Mouse (Mus musculus): Measurements from ENCODE around the gene Tapbp.
"Not testable (repeated sequence)": the region's sequence is repeated elsewhere in the genome, so short reads cannot be mapped to it uniquely, and the experiment has no call there.

Tapbp gene

GRCm38 (mm10) chr17:33915671-33916250 is at the start of gene Tapbp, which contains the start of gene Zbtb22:
Tapbp (plus strand) TSS chr17:33915899.
Zbtb22 (plus strand) TSS chr17:33915904.
- DNase-seq = peak; percentile 96

- DNase-seq = not testable (repeated sequence)
Observed at GRCm38 (mm10) chr17:33873537-33873936, 42.2 kb upstream of the Tapbp start, which contains the start of gene Gm7029. Gm7029 (plus strand) TSS chr17:33873837.

- no peak for DNase-seq
Observed at GRCm38 (mm10) chr17:33874411-33874810, 41.3 kb upstream of the Tapbp start.

- not testable (repeated sequence) for DNase-seq
Observed at GRCm38 (mm10) chr17:33875797-33876196, 39.9 kb upstream of the Tapbp start.

- DNase-seq = not testable (repeated sequence)
Observed at GRCm38 (mm10) chr17:33884320-33884719, 31.4 kb upstream of the Tapbp start.

GRCm38 (mm10) chr17:33887802-33888201 is 27.9 kb upstream of the Tapbp start:
- not testable (repeated sequence) for DNase-seq

GRCm38 (mm10) chr17:33888230-33888629 is 27.5 kb upstream of the Tapbp start:
- not testable (repeated sequence) for DNase-seq

- not testable (repeated sequence) for DNase-seq
Observed at GRCm38 (mm10) chr17:33889941-33890532, 25.7 kb upstream of the Tapbp start.

GRCm38 (mm10) chr17:33890533-33891059 is 25.1 kb upstream of the Tapbp start, which contains the start of gene Kifc1:
Kifc1 (minus strand) TSS chr17:33890661.
- DNase-seq = peak; percentile 100

- no peak for DNase-seq
Observed at GRCm38 (mm10) chr17:33891357-33891756, 24.3 kb upstream of the Tapbp start.

- DNase-seq = not testable (repeated sequence)
Observed at GRCm38 (mm10) chr17:33891892-33892291, 23.8 kb upstream of the Tapbp start.

GRCm38 (mm10) chr17:33892429-33892828 is 23.3 kb upstream of the Tapbp start:
- DNase-seq = no peak

- not testable (repeated sequence) for DNase-seq
Observed at GRCm38 (mm10) chr17:33893011-33893410, 22.7 kb upstream of the Tapbp start.

GRCm38 (mm10) chr17:33897114-33897794 is 18.4 kb upstream of the Tapbp start:
- no peak for DNase-seq

GRCm38 (mm10) chr17:33898193-33898592 is 17.5 kb upstream of the Tapbp start:
- DNase-seq = not testable (repeated sequence)

GRCm38 (mm10) chr17:33899642-33900041 is 16.1 kb upstream of the Tapbp start:
- no peak for DNase-seq

GRCm38 (mm10) chr17:33900281-33900988 is 15.3 kb upstream of the Tapbp start:
- DNase-seq = no peak

GRCm38 (mm10) chr17:33900989-33901314 is 14.7 kb upstream of the Tapbp start:
- no peak for DNase-seq

GRCm38 (mm10) chr17:33901653-33902052 is 14.0 kb upstream of the Tapbp start:
- no peak for DNase-seq

GRCm38 (mm10) chr17:33902079-33902478 is 13.6 kb upstream of the Tapbp start:
- DNase-seq = no peak

GRCm38 (mm10) chr17:33902491-33902890 is 13.2 kb upstream of the Tapbp start:
- no peak for DNase-seq

- not testable (repeated sequence) for DNase-seq
Observed at GRCm38 (mm10) chr17:33903911-33904651, 11.6 kb upstream of the Tapbp start.
